Mouse (Mus musculus): ENCODE measurements around the gene Myom3. TPM values are rescaled to one million over a fixed set of nuclear protein-coding genes. Genes with fewer than 3 reads are reported as not detected.

The Myom3 gene
- polyA plus RNA-seq, 1 experiment from 2014 or later: 0.66 TPM

DNA sequence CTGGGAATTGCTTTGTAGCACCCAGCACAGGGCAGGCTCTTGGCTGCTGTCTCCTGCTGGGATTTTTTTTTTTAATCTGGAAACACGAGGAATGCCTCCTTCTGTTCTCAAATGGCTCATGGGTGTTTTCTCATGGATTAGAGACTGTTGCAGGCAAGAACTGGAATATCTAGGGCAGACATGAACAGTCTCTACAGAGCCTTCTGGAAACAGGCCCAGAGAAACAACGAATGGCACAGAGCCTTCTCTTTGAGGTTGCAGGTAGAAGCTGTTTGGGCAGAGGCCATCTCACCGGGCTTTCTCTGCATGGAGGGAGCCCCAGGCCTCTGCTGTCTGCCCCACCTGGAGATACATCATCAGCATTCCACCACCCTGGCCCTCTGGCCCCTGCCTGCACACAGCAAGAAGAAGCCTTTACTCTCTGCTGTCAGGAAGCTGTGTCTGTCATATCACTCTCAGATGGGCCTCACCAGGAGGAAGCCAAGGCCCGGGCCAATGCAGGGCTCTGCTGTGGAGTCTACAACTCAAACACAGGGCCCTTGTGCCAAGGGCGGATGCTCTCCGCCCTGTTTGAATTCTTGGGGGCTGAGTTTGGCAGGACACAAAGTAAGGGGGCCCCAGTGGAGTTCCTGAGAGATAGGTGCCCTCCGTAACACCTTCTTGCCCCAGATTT is 7.3 kb upstream of the Myom3 start:
- no peaks in the 10 kb centered on the region for H3K9me3 ChIP-seq (ENCODE audit: control insufficient read depth)
- H3K27me3 ChIP-seq (replicated peaks; ENCODE audit: control insufficient read depth, insufficient read depth, low read length): no peaks in the 10 kb centered on the region
- WGBS: 34% methylated on average over 7 of the region's 7 CpGs
- ATAC-seq: peak; percentile 79
- no peak for TF ChIP-seq CTCF (IDR thresholded peaks at IDR 0.05; ENCODE audit: low read depth)
- H3K9ac ChIP-seq (ENCODE audit: low read depth, low read length): peak overlapping the region; percentile 34; the same call in 1 of the 2 replicates
- H3K4me3 ChIP-seq (ENCODE audit: low read depth, low read length): no peak overlapping the region
- peak overlapping the region; percentile 93 for H3K27ac ChIP-seq (ENCODE audit: low read depth, low read length)
- H3K4me2 ChIP-seq (replicated peaks; ENCODE audit: low read depth): 0 out of 2 replicates have a peak overlapping the region, but pooled peaks have one; percentile 6
- peaks cover 40% of the 10 kb centered on the region for H3K36me3 ChIP-seq (ENCODE audit: control insufficient read depth, insufficient read depth)
- H3K4me1 ChIP-seq (replicated peaks; ENCODE audit: control insufficient read depth, insufficient read depth, low read length): peaks cover 14% of the 10 kb centered on the region

DNA sequence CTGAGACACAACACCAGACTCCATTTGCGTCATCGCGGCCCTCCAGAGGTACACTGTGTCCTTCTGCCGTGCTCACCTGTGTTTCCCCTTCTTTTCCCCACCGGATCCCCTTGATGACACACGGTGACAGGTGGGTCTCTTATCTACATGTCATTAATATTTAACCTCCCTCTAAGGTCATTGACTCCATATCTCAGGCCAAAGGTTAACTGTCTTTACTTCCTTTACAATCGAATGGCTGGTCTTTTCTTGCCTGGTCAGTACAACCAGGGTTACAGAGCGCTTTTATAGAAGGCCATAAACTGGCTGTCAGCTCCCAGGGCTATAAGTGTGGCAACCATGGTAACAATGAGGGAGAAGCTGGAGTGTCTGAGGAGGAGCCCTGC is 6.7 kb upstream of the Myom3 start:
- peaks cover 14% of the 10 kb centered on the region for H3K4me1 ChIP-seq (replicated peaks; ENCODE audit: control insufficient read depth, insufficient read depth, low read length)
- ATAC-seq: peak; percentile 93
- H3K27me3 ChIP-seq (replicated peaks; ENCODE audit: control insufficient read depth, insufficient read depth, low read length): no peaks in the 10 kb centered on the region
- TF ChIP-seq CTCF (IDR thresholded peaks at IDR 0.05; ENCODE audit: low read depth): no peak
- H3K4me2 ChIP-seq (replicated peaks; ENCODE audit: low read depth): no peak overlapping the region
- no peak overlapping the region for H3K9ac ChIP-seq (ENCODE audit: low read depth, low read length)
- H3K9me3 ChIP-seq (ENCODE audit: control insufficient read depth): no peaks in the 10 kb centered on the region
- no peak overlapping the region for H3K4me3 ChIP-seq (ENCODE audit: low read depth, low read length)
- H3K27ac ChIP-seq (ENCODE audit: low read depth, low read length): peak overlapping the region; percentile 93
- peaks cover 35% of the 10 kb centered on the region for H3K36me3 ChIP-seq (ENCODE audit: control insufficient read depth, insufficient read depth)
- 23% methylated on average over 8 of the region's 8 CpGs for WGBS

DNA sequence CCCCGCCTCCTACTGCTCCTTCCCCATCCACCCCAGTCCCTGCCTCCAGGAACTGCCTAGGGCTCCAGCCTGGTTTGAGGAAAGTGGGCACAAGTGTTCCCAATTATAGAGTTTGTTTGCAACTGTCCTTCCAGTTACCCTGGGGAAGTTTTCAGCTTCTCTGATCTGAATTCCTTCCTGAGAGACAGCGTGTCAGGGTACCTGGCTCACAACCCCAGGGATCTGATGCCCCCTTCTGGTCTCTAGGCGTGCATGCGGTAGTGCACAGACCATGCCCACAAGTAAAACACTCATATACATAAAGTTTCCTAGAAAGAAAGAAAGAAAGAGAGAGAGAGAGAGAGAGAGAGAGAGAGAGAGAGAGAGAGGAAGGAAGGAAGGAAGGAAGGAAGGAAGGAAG is 1.2 kb upstream of the Myom3 start:
- Histone ChIP-seq H3K27me3 (replicated peaks; ENCODE audit: control insufficient read depth, insufficient read depth, low read length) (no peaks in the 10 kb centered on the region), H3K36me3 (ENCODE audit: control insufficient read depth, insufficient read depth) (no peaks in the 10 kb centered on the region), H3K4me3 (ENCODE audit: low read depth, low read length) (no peak overlapping the region), H3K4me2 (replicated peaks; ENCODE audit: low read depth) (no peak overlapping the region), H3K4me1 (replicated peaks; ENCODE audit: control insufficient read depth, insufficient read depth, low read length) (peaks cover 4% of the 10 kb centered on the region; the same call in 1 of the 2 replicates), H3K27ac (ENCODE audit: low read depth, low read length) (no peak overlapping the region), H3K9me3 (ENCODE audit: control insufficient read depth) (no peaks in the 10 kb centered on the region), H3K9ac (ENCODE audit: low read depth, low read length) (no peak overlapping the region)
- peak; percentile 74 for TF ChIP-seq CTCF (IDR thresholded peaks at IDR 0.05; ENCODE audit: low read depth)
- ATAC-seq: no peak
- WGBS: 38% methylated on average over 4 of the region's 4 CpGs

DNA sequence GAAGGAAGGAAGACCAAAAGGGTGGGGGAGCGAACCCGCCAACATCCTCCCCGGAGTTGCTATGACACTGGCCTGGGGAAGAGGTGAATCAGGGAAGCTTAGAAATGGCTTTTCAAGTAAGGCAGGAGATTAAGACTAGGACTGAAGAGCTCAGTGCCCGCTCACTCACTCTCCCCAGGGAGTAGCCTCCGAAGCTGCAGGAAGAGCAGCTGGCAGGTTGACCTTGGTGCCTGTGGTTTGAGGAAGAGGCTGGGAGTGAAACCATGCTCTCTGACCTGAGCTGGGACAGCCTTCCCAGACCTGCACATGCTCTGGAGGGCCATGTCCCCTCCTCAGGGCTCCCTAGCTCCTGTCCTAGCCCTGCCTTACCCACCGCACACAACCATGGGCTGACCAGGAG is 690 bp upstream of the Myom3 start:
- Histone ChIP-seq H3K4me3 (ENCODE audit: low read depth, low read length) (no peak overlapping the region), H3K4me1 (replicated peaks; ENCODE audit: control insufficient read depth, insufficient read depth, low read length) (peaks cover 4% of the 10 kb centered on the region; the same call in 1 of the 2 replicates), H3K9me3 (ENCODE audit: control insufficient read depth) (no peaks in the 10 kb centered on the region), H3K27ac (ENCODE audit: low read depth, low read length) (no peak overlapping the region; the same call in none of the 2 replicates), H3K4me2 (replicated peaks; ENCODE audit: low read depth) (no peak overlapping the region), H3K9ac (ENCODE audit: low read depth, low read length) (no peak overlapping the region), H3K27me3 (replicated peaks; ENCODE audit: control insufficient read depth, insufficient read depth, low read length) (no peaks in the 10 kb centered on the region), H3K36me3 (ENCODE audit: control insufficient read depth, insufficient read depth) (no peaks in the 10 kb centered on the region)
- no peak for ATAC-seq
- 41% methylated on average over 6 of the region's 6 CpGs for WGBS
- no peak for TF ChIP-seq CTCF (IDR thresholded peaks at IDR 0.05; ENCODE audit: low read depth)

DNA sequence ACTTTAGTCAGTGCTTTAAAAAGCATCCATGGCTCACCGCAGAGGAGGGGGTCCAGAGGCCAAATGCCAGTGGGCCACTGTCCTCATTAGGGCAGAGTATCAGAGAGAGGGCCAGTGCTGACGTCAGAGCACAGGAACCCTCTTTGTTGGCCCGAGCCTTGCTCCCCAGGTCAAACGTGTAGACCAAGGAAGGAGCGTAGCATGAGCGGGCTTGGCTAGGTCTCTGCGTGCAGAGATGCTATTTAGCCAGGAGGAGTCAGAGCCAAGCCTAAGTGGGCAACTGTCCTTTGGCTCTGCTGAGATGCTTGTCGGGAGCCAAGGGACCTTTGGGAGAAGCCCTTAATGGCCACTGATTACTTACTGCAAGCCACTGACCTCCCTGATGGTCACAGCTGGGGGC is 1.5 kb downstream of the Myom3 start:
- no peak for TF ChIP-seq CTCF (IDR thresholded peaks at IDR 0.05; ENCODE audit: low read depth)
- no peak for ATAC-seq

DNA sequence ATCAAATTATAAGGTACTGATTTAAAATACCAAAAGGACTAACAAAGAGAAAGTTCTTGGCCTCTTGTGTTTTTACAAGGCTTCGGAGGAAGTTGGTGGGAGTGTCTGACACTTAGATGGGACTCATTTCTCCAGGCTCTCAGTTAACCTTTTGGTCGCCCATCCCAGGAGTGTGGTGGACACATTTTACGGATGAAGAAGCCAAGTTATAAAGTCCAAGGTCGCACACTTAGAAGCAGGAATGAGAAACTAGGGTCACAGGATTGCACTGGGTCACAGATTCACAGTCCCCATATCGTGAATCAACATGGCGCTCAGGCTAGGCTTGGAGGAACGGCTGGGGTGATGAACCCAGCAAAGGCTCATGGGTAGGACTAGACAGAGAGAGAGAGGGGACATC is 2.1 kb downstream of the Myom3 start:
- no peaks in the 10 kb centered on the region for H3K36me3 ChIP-seq (ENCODE audit: control insufficient read depth, insufficient read depth)
- H3K9me3 ChIP-seq (ENCODE audit: control insufficient read depth): no peaks in the 10 kb centered on the region
- TF ChIP-seq CTCF (IDR thresholded peaks at IDR 0.05; ENCODE audit: low read depth): no peak
- ATAC-seq: no peak
- H3K27ac ChIP-seq (ENCODE audit: low read depth, low read length): 0 out of 2 replicates have a peak overlapping the region, but pooled peaks have one; percentile 54
- 66% methylated on average over 7 of the region's 7 CpGs for WGBS
- peaks cover 4% of the 10 kb centered on the region; the same call in 1 of the 2 replicates for H3K4me1 ChIP-seq (replicated peaks; ENCODE audit: control insufficient read depth, insufficient read depth, low read length)
- H3K4me3 ChIP-seq (ENCODE audit: low read depth, low read length): no peak overlapping the region
- no peak overlapping the region for H3K9ac ChIP-seq (ENCODE audit: low read depth, low read length)
- no peaks in the 10 kb centered on the region for H3K27me3 ChIP-seq (replicated peaks; ENCODE audit: control insufficient read depth, insufficient read depth, low read length)
- H3K4me2 ChIP-seq (replicated peaks; ENCODE audit: low read depth): no peak overlapping the region

More for the DNA sequence above, 1.5 kb downstream of the Myom3 start:
- Histone ChIP-seq H3K4me2 (replicated peaks; ENCODE audit: low read depth) (no peak overlapping the region), H3K36me3 (ENCODE audit: control insufficient read depth, insufficient read depth) (no peaks in the 10 kb centered on the region), H3K4me3 (ENCODE audit: low read depth, low read length) (no peak overlapping the region), H3K27ac (ENCODE audit: low read depth, low read length) (no peak overlapping the region), H3K9me3 (ENCODE audit: control insufficient read depth) (no peaks in the 10 kb centered on the region), H3K27me3 (replicated peaks; ENCODE audit: control insufficient read depth, insufficient read depth, low read length) (no peaks in the 10 kb centered on the region), H3K9ac (ENCODE audit: low read depth, low read length) (no peak overlapping the region), H3K4me1 (replicated peaks; ENCODE audit: control insufficient read depth, insufficient read depth, low read length) (peaks cover 4% of the 10 kb centered on the region; the same call in 1 of the 2 replicates)
- 78% methylated on average over 8 of the region's 8 CpGs for WGBS

Data from intestine, postnatal 0 days (tissue).